Mouse (Mus musculus) ES-Bruce4 (cell line): Measurements from ENCODE around the gene Rbm19.

Source experiments
- CTCF ChIP-seq: IDR thresholded peaks from one replicate; pipeline ENCODE4 v1.8.1; 2011; ENCODE audit warnings: low read depth, low read length
- EP300 ChIP-seq: IDR thresholded peaks from 2 replicates; pipeline ENCODE4 v1.6.1; 2011; ENCODE audit warnings: low read depth, low read length; ENCODE audit not compliant: insufficient read depth

- TF ChIP-seq CTCF, result no peak
- no peak for TF ChIP-seq EP300
Observed at GRCm38 (mm10) chr5:120194309-120194941, 78.2 kb downstream of the Rbm19 start.
